Mouse (Mus musculus): Measurements from ENCODE around the gene Ovca2. TPM values are rescaled to one million over a fixed set of nuclear protein-coding genes. Genes with fewer than 3 reads are reported as not detected.

Gene Ovca2
- polyA plus RNA-seq, 1 experiment, result 48.9 TPM

GRCm38 (mm10) chr11:75142749-75143148 is 35.9 kb downstream of the Ovca2 start:
- no peaks in the 10 kb centered on the region for H3K4me1 ChIP-seq (replicated peaks; ENCODE audit: control insufficient read depth, insufficient read depth, low read length)
- peaks cover 33% of the 10 kb centered on the region for H3K36me3 ChIP-seq (ENCODE audit: control insufficient read depth, insufficient read depth, low read length)
- DNase-seq, result no peak
- H3K27ac ChIP-seq (ENCODE audit: control insufficient read depth, insufficient read depth, low read length), result no peak overlapping the region
- TF ChIP-seq POLR2A (IDR thresholded peaks at IDR 0.05; ENCODE audit: control insufficient read depth, extremely low read depth, insufficient read depth, low read length, poor library complexity) (no peak), CTCF (IDR thresholded peaks at IDR 0.05; ENCODE audit: borderline replicate concordance, control insufficient read depth, extremely low read depth, insufficient read depth, low read length, poor library complexity) (no peak)
- no peak overlapping the region for H3K4me3 ChIP-seq (ENCODE audit: control insufficient read depth, insufficient read depth, low read length)
- H3K27me3 ChIP-seq (ENCODE audit: control insufficient read depth, insufficient read depth, low read length), result no peaks in the 10 kb centered on the region
- 93% methylated on average over 4 of the region's 4 CpGs for WGBS

- 85% methylated on average over 1 of the region's 1 CpGs for WGBS
- no peak for TF ChIP-seq CTCF (IDR thresholded peaks at IDR 0.05; ENCODE audit: borderline replicate concordance, control insufficient read depth, extremely low read depth, insufficient read depth, low read length, poor library complexity)
- TF ChIP-seq POLR2A (IDR thresholded peaks at IDR 0.05; ENCODE audit: control insufficient read depth, extremely low read depth, insufficient read depth, low read length, poor library complexity), result no peak
- Histone ChIP-seq H3K4me1 (replicated peaks; ENCODE audit: control insufficient read depth, insufficient read depth, low read length) (peaks cover 3% of the 10 kb centered on the region; the same call in 1 of the 2 replicates), H3K4me3 (ENCODE audit: control insufficient read depth, insufficient read depth, low read length) (no peak overlapping the region), H3K27me3 (ENCODE audit: control insufficient read depth, insufficient read depth, low read length) (no peaks in the 10 kb centered on the region), H3K36me3 (ENCODE audit: control insufficient read depth, insufficient read depth, low read length) (peaks cover 33% of the 10 kb centered on the region), H3K27ac (ENCODE audit: control insufficient read depth, insufficient read depth, low read length) (no peak overlapping the region)
- no peak for DNase-seq
Observed at GRCm38 (mm10) chr11:75141913-75142312, 36.7 kb downstream of the Ovca2 start.

GRCm38 (mm10) chr11:75141038-75141437 is 37.6 kb downstream of the Ovca2 start:
- DNase-seq, result no peak
- H3K36me3 ChIP-seq (ENCODE audit: control insufficient read depth, insufficient read depth, low read length), result peaks cover 33% of the 10 kb centered on the region
- H3K27me3 ChIP-seq (ENCODE audit: control insufficient read depth, insufficient read depth, low read length), result no peaks in the 10 kb centered on the region
- 75% methylated on average over 3 of the region's 3 CpGs for WGBS
- no peak for TF ChIP-seq CTCF (IDR thresholded peaks at IDR 0.05; ENCODE audit: borderline replicate concordance, control insufficient read depth, extremely low read depth, insufficient read depth, low read length, poor library complexity)
- no peak for TF ChIP-seq POLR2A (IDR thresholded peaks at IDR 0.05; ENCODE audit: control insufficient read depth, extremely low read depth, insufficient read depth, low read length, poor library complexity)
- H3K4me1 ChIP-seq (replicated peaks; ENCODE audit: control insufficient read depth, insufficient read depth, low read length), result peaks cover 8% of the 10 kb centered on the region; the same call in 1 of the 2 replicates
- no peak overlapping the region for H3K27ac ChIP-seq (ENCODE audit: control insufficient read depth, insufficient read depth, low read length)
- H3K4me3 ChIP-seq (ENCODE audit: control insufficient read depth, insufficient read depth, low read length), result no peak overlapping the region

GRCm38 (mm10) chr11:75140431-75140830 is 38.2 kb downstream of the Ovca2 start:
- Histone ChIP-seq H3K27ac (ENCODE audit: control insufficient read depth, insufficient read depth, low read length) (no peak overlapping the region), H3K4me3 (ENCODE audit: control insufficient read depth, insufficient read depth, low read length) (no peak overlapping the region), H3K27me3 (ENCODE audit: control insufficient read depth, insufficient read depth, low read length) (no peaks in the 10 kb centered on the region), H3K4me1 (replicated peaks; ENCODE audit: control insufficient read depth, insufficient read depth, low read length) (peaks cover 8% of the 10 kb centered on the region; the same call in 1 of the 2 replicates), H3K36me3 (ENCODE audit: control insufficient read depth, insufficient read depth, low read length) (peaks cover 30% of the 10 kb centered on the region)
- WGBS, result 93% methylated on average over 5 of the region's 5 CpGs
- no peak for TF ChIP-seq CTCF (IDR thresholded peaks at IDR 0.05; ENCODE audit: borderline replicate concordance, control insufficient read depth, extremely low read depth, insufficient read depth, low read length, poor library complexity)
- DNase-seq, result no peak

GRCm38 (mm10) chr11:75139122-75139963 is 39.3 kb downstream of the Ovca2 start:
- Histone ChIP-seq H3K36me3 (ENCODE audit: control insufficient read depth, insufficient read depth, low read length) (peaks cover 22% of the 10 kb centered on the region), H3K27ac (ENCODE audit: control insufficient read depth, insufficient read depth, low read length) (no peak overlapping the region), H3K4me1 (replicated peaks; ENCODE audit: control insufficient read depth, insufficient read depth, low read length) (peaks cover 8% of the 10 kb centered on the region; the same call in 1 of the 2 replicates), H3K4me3 (ENCODE audit: control insufficient read depth, insufficient read depth, low read length) (no peak overlapping the region), H3K27me3 (ENCODE audit: control insufficient read depth, insufficient read depth, low read length) (no peaks in the 10 kb centered on the region)
- DNase-seq, result no peak
- TF ChIP-seq CTCF (IDR thresholded peaks at IDR 0.05; ENCODE audit: borderline replicate concordance, control insufficient read depth, extremely low read depth, insufficient read depth, low read length, poor library complexity), result no peak
- no peak for TF ChIP-seq POLR2A (IDR thresholded peaks at IDR 0.05; ENCODE audit: control insufficient read depth, extremely low read depth, insufficient read depth, low read length, poor library complexity)
- WGBS, result 86% methylated on average over 11 of the region's 11 CpGs

GRCm38 (mm10) chr11:75136666-75137398 is 41.8 kb downstream of the Ovca2 start:
- H3K4me1 ChIP-seq (replicated peaks; ENCODE audit: control insufficient read depth, insufficient read depth, low read length), result peaks cover 8% of the 10 kb centered on the region; the same call in 1 of the 2 replicates

More at GRCm38 (mm10) chr11:75136666-75137398, 41.8 kb downstream of the Ovca2 start:
- 33% methylated on average over 5 of the region's 5 CpGs for whole genome bisulfite sequencing
- H3K4me3 ChIP-seq (ENCODE audit: control insufficient read depth, insufficient read depth, low read length), result no peak overlapping the region
- no peaks in the 10 kb centered on the region for H3K36me3 ChIP-seq (ENCODE audit: control insufficient read depth, insufficient read depth, low read length)
- H3K27me3 ChIP-seq (ENCODE audit: control insufficient read depth, insufficient read depth, low read length), result no peaks in the 10 kb centered on the region
- no peak overlapping the region for H3K27ac ChIP-seq (ENCODE audit: control insufficient read depth, insufficient read depth, low read length)
- DNase-seq, result no peak
- no peak for TF ChIP-seq POLR2A (IDR thresholded peaks at IDR 0.05; ENCODE audit: control insufficient read depth, extremely low read depth, insufficient read depth, low read length, poor library complexity)

All from thymus, adult 2 months (tissue).